Mouse (Mus musculus) stomach, embryonic 15.5 days (tissue): ENCODE data around the gene Iqsec2. TPM values are rescaled to one million over a fixed set of nuclear protein-coding genes. Genes with fewer than 3 reads are reported as not detected.
A peak's percentile ranks its signal among the peaks of the same experiment; 100 is the strongest.

Experiments
- ATAC-seq: fragments of 200-750 bp; cut with Nextera tagmentation; 2 replicates; pipeline ENCODE4 v1.8.0; 2017; ENCODE audit warnings: low read depth, moderate number of reproducible peaks, moderate TSS enrichment; ENCODE audit not compliant: insufficient read depth, low FRiP score
- H3K27ac ChIP-seq: fragments of 300-500 bp; sonication (generic); 2 replicates; pipeline ENCODE4 v1.5.1; 2015; ENCODE audit warnings: mild to moderate bottlenecking, inconsistent platforms
- H3K27me3 ChIP-seq: fragments of 300-500 bp; sonication (generic); replicated peaks from 2 replicates; pipeline ENCODE4 v1.6.1; 2015; ENCODE audit warnings: inconsistent platforms
- H3K36me3 ChIP-seq: fragments of 300-500 bp; sonication (generic); 2 replicates; pipeline ENCODE4 v1.6.1; 2015; ENCODE audit warnings: inconsistent platforms
- H3K4me1 ChIP-seq: fragments of 300-500 bp; sonication (generic); 2 replicates; pipeline ENCODE4 v1.6.1; 2015; ENCODE audit warnings: inconsistent platforms
- H3K4me2 ChIP-seq: fragments of 300-500 bp; sonication (generic); 2 replicates; pipeline ENCODE4 v1.6.1; 2015; ENCODE audit warnings: mild to moderate bottlenecking, inconsistent platforms
- H3K4me3 ChIP-seq: fragments of 300-500 bp; sonication (generic); replicated peaks from 2 replicates; pipeline ENCODE4 v1.5.1; 2015; ENCODE audit warnings: inconsistent platforms
- H3K9ac ChIP-seq: fragments of 300-500 bp; sonication (generic); 2 replicates; pipeline ENCODE4 v1.6.1; 2015; ENCODE audit warnings: inconsistent platforms
- H3K9me3 ChIP-seq: fragments of 300-500 bp; sonication (generic); 2 replicates; pipeline ENCODE4 v1.6.1; 2016; ENCODE audit warnings: inconsistent platforms
- WGBS: fragments of 180-500 bp; shearing (Covaris S2); methylation state at CpG from one replicate; pipeline ENCODE4 v1.1.7; 2015; 5-methylcytosine and 5-hydroxymethylcytosine counted together
- polyA plus RNA-seq: library from polyadenylated mRNA; unstranded; fragments of >200 nt; fragmentation: Nextera tagmentation; extraction: Ambion mirVana; gene quantifications from 2 replicates; pipeline ENCODE4 v1.2.1, GENCODE M21; 2015

The Iqsec2 gene
- polyA plus RNA-seq, 1 experiment from 2014 or later, result 2.7 TPM

GRCm38 (mm10) chrX:152179670-152180656 lies 35.9 kb downstream of the Iqsec2 start:
- 62% methylated on average over 7 of the region's 7 CpGs for WGBS
- Histone ChIP-seq H3K4me3 (no peak overlapping the region), H3K27ac (no peak overlapping the region), H3K9me3 (no peaks in the 10 kb centered on the region), H3K9ac (no peak overlapping the region), H3K4me2 (peak overlapping the region; percentile 49; the same call in 1 of the 2 replicates), H3K4me1 (no peaks in the 10 kb centered on the region), H3K36me3 (no peaks in the 10 kb centered on the region), H3K27me3 (no peaks in the 10 kb centered on the region; the same call in 1 of the 2 replicates)
- ATAC-seq, result no peak

DNA sequence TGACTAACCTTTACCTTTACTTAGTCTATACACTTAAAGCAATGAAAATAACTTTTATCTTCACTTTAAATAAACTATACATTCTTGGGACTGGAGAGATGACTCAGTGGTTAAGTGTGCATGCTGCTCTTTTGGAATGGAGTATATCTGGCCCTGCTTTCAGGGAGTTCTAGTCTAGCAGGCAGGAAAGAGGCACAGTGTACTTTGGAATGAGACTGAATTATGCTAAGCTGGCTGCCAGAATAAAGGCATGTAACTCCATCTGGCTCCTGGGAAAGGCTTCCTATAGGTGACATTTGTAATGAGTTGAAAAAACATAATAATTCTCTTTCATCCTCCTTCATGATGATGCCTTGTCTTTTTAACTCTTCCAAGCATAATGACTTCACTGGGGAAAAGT lies 43.1 kb downstream of the Iqsec2 start:
- Histone ChIP-seq H3K27ac (no peak overlapping the region), H3K36me3 (no peaks in the 10 kb centered on the region), H3K4me3 (no peak overlapping the region), H3K27me3 (no peaks in the 10 kb centered on the region; the same call in 1 of the 2 replicates), H3K9ac (no peak overlapping the region), H3K9me3 (no peaks in the 10 kb centered on the region), H3K4me2 (no peak overlapping the region), H3K4me1 (no peaks in the 10 kb centered on the region)
- no peak for ATAC-seq

GRCm38 (mm10) chrX:152191266-152191665 lies 47.2 kb downstream of the Iqsec2 start:
- Histone ChIP-seq H3K36me3 (no peaks in the 10 kb centered on the region), H3K27me3 (peaks cover 7% of the 10 kb centered on the region; the same call in 1 of the 2 replicates), H3K27ac (no peak overlapping the region), H3K4me3 (no peak overlapping the region), H3K4me1 (no peaks in the 10 kb centered on the region), H3K9ac (no peak overlapping the region), H3K9me3 (no peaks in the 10 kb centered on the region), H3K4me2 (no peak overlapping the region)
- WGBS, result 76% methylated on average over 1 of the region's 1 CpGs
- no peak for ATAC-seq

- 97% methylated on average over 1 of the region's 1 CpGs for WGBS
- Histone ChIP-seq H3K36me3 (no peaks in the 10 kb centered on the region), H3K9me3 (no peaks in the 10 kb centered on the region), H3K27me3 (peaks cover 10% of the 10 kb centered on the region; the same call in 1 of the 2 replicates), H3K4me3 (no peak overlapping the region), H3K4me1 (no peaks in the 10 kb centered on the region), H3K9ac (no peak overlapping the region), H3K27ac (no peak overlapping the region), H3K4me2 (no peak overlapping the region)
- ATAC-seq, result no peak
These were observed 54.0 kb downstream of the Iqsec2 start for GRCm38 (mm10) chrX:152197814-152198648.

DNA sequence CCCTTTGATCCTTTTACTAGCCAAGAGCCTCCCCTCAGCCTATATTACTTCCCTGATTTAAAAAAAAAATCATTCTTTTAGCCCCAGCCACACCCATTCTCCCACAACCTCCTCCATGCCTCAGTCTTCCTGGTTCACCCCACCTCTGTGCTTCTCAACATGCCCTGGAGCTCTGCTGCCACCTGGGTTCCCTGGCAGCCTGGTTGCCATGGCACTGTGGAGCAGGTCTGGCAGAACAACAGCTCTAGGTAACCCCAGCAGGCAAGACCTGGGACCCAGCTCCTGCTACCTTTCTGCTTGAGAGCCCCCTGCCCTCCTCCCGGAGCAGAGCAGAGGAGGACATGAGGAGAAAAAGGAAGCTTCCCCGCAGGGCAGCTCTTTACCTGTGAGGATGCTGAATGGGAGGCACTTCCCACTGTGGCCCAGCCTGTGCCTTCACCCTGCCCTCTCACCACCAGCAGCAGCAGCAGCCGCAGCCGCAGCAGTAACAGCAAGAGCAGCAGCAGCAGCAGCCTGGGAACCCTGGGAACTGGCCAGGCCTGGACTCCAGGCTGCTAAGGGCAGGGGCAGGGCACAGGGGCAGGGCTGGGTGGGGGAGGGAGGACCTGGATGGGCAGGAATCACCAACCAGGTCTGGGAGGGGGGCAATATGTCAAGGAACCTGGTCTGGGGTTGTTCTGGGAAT lies 57.8 kb downstream of the Iqsec2 start:
- Histone ChIP-seq H3K36me3 (no peaks in the 10 kb centered on the region), H3K9me3 (no peaks in the 10 kb centered on the region), H3K4me2 (no peak overlapping the region), H3K9ac (no peak overlapping the region), H3K4me1 (no peaks in the 10 kb centered on the region), H3K27me3 (0 out of 2 replicates have a peak, but pooled peaks cover 3% of the 10 kb centered on the region), H3K27ac (no peak overlapping the region), H3K4me3 (no peak overlapping the region)
- ATAC-seq, result no peak
- WGBS, result 34% methylated on average over 4 of the region's 4 CpGs

DNA sequence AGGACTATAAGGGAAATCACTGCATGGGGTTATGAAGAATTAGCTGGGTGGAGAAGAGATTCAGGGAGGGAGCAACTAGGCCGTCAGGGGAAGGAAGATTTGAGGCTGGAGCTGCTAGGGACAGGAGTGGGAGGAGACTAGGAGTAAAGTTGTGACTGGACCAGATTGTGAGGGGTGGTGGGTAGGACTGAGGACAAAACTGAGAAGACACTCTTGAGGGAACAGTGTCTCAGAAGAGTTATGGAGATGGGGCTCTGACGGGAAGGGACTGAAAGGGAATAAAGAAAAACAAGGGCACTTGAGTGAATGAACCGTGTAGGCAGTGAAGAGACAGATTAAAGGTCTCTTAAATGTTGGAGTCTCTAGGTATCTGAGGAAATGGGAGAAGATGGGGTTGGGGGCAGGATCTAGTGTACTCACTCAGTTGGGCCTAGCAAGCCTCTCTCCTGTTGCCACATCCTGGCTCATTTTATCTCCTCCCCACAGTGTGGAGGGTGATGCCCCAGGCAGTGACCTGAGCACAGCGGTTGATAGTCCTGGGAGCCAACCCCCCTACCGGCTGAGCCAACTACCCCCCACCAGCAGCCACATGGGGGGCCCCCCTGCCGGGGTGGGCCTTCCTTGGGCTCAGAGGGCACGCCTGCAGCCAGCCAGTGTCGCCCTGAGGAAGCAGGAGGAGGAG lies 58.5 kb downstream of the Iqsec2 start:
- Histone ChIP-seq H3K36me3 (no peaks in the 10 kb centered on the region), H3K27ac (no peak overlapping the region), H3K27me3 (0 out of 2 replicates have a peak, but pooled peaks cover 3% of the 10 kb centered on the region), H3K4me1 (no peaks in the 10 kb centered on the region), H3K4me3 (no peak overlapping the region), H3K9me3 (no peaks in the 10 kb centered on the region), H3K9ac (no peak overlapping the region), H3K4me2 (no peak overlapping the region)
- ATAC-seq, result no peak
- WGBS, result 50% methylated on average over 8 of the region's 8 CpGs

GRCm38 (mm10) chrX:152203247-152203646 lies 59.2 kb downstream of the Iqsec2 start:
- Histone ChIP-seq H3K27me3 (no peaks in the 10 kb centered on the region), H3K4me1 (no peaks in the 10 kb centered on the region), H3K9ac (no peak overlapping the region), H3K36me3 (no peaks in the 10 kb centered on the region), H3K27ac (no peak overlapping the region), H3K4me2 (no peak overlapping the region), H3K9me3 (no peaks in the 10 kb centered on the region), H3K4me3 (no peak overlapping the region)
- ATAC-seq, result no peak
- 73% methylated on average over 4 of the region's 4 CpGs for WGBS

- H3K36me3 ChIP-seq, result no peaks in the 10 kb centered on the region
- H3K4me1 ChIP-seq, result no peaks in the 10 kb centered on the region
- ATAC-seq, result no peak
- no peaks in the 10 kb centered on the region for H3K27me3 ChIP-seq
- 97% methylated on average over 1 of the region's 1 CpGs for WGBS
- H3K4me3 ChIP-seq, result no peak overlapping the region
- no peaks in the 10 kb centered on the region for H3K9me3 ChIP-seq
- no peak overlapping the region for H3K4me2 ChIP-seq
- no peak overlapping the region for H3K9ac ChIP-seq
- no peak overlapping the region for H3K27ac ChIP-seq
These were observed 61.4 kb downstream of the Iqsec2 start for GRCm38 (mm10) chrX:152205486-152205885.

GRCm38 (mm10) chrX:152214703-152215102 lies 70.6 kb downstream of the Iqsec2 start:
- no peak overlapping the region for H3K9ac ChIP-seq
- 69% methylated on average over 1 of the region's 1 CpGs for WGBS
- no peaks in the 10 kb centered on the region for H3K9me3 ChIP-seq
- no peak overlapping the region for H3K27ac ChIP-seq
- H3K4me2 ChIP-seq, result no peak overlapping the region
- no peak for ATAC-seq
- no peak overlapping the region for H3K4me3 ChIP-seq
- no peaks in the 10 kb centered on the region for H3K27me3 ChIP-seq
- H3K4me1 ChIP-seq, result no peaks in the 10 kb centered on the region
- no peaks in the 10 kb centered on the region for H3K36me3 ChIP-seq

- no peak for ATAC-seq
- Histone ChIP-seq H3K27ac (no peak overlapping the region), H3K27me3 (no peaks in the 10 kb centered on the region), H3K36me3 (no peaks in the 10 kb centered on the region), H3K4me1 (no peaks in the 10 kb centered on the region), H3K4me3 (no peak overlapping the region), H3K9me3 (no peaks in the 10 kb centered on the region), H3K9ac (no peak overlapping the region), H3K4me2 (no peak overlapping the region)
- 87% methylated on average over 2 of the region's 2 CpGs for WGBS
These were observed 74.5 kb downstream of the Iqsec2 start for GRCm38 (mm10) chrX:152218529-152218928.

DNA sequence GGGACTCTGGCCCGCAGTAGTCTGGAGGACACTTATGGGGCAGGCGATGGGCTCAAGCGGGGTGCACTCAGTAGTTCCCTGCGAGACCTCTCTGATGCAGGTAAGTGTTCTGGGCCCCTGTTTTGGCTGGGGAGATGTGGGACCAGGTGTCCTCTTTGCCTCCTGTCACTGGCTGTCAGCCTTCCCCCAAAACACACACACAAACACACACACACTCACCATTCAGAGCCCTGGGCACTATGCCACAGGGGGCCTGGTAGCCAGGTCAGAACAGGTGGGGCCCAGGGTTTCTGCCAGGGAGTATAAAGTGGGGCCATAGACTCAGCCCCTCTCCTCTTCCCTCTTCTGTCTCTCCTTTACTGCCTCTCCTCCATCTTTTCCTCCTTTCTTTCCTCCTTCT lies 77.7 kb downstream of the Iqsec2 start:
- H3K4me1 ChIP-seq, result no peaks in the 10 kb centered on the region
- 77% methylated on average over 4 of the region's 4 CpGs for WGBS
- ATAC-seq, result no peak
- H3K4me3 ChIP-seq, result no peak overlapping the region
- no peak overlapping the region for H3K9ac ChIP-seq
- no peak overlapping the region for H3K27ac ChIP-seq
- H3K36me3 ChIP-seq, result no peaks in the 10 kb centered on the region
- no peaks in the 10 kb centered on the region for H3K9me3 ChIP-seq
- H3K27me3 ChIP-seq, result no peaks in the 10 kb centered on the region
- H3K4me2 ChIP-seq, result no peak overlapping the region
